ENCODE assay signal across 8 mouse cellular contexts in the genomic region with DNA sequence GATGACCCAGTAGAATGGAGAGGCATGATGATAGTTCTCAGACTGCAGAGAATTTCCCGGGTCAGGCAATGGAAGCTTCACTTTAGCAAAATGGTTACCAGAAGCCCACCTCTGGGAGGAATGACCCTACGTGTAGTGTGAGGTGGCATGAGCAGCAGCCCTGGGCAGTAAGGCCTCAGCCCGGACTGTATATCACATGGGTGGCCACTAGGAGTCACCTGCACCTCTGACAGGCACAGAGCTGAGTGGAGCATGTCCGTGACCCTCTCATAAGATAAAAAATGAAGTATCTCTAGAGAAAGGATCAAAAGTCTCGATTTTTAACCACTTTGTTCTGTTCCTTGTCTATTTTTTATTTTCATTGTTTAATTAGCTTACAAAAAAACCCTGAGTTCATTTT. TPM values are rescaled to one million over a fixed set of nuclear protein-coding genes. Genes with fewer than 3 reads are reported as not detected.
DNase-seq lines count a peak whose midpoint lies in the region; ATAC-seq and TF ChIP-seq lines count a peak whose summit lies in the region.

No protein-coding gene starts in this region.

- no peaks in the 10 kb centered on the region for H3K9me3 ChIP-seq in hindbrain, postnatal 0 days (ENCODE audit: low read length)
- H3K9me3 ChIP-seq in hindbrain, embryonic 14.5 days (ENCODE audit: control insufficient read depth, low read length): no peaks in the 10 kb centered on the region

- H3K27ac ChIP-seq in hindbrain, postnatal 0 days: no peak overlapping the region
- no peak overlapping the region for H3K27ac ChIP-seq in hindbrain, embryonic 14.5 days
- no peak overlapping the region for H3K27ac ChIP-seq in bone marrow, adult 2 months (ENCODE audit: control insufficient read depth, insufficient read depth, low read depth, low read length, poor library complexity)

- peak; percentile 54 for TF ChIP-seq CTCF in hindbrain, postnatal 0 days (IDR thresholded peaks at IDR 0.05; ENCODE audit: low read depth)
- TF ChIP-seq CTCF in bone marrow, adult 2 months (IDR thresholded peaks at IDR 0.05; ENCODE audit: control insufficient read depth, insufficient read depth, low read length): peak; percentile 48

- no peaks in the 10 kb centered on the region for H3K4me1 ChIP-seq in hindbrain, postnatal 0 days (ENCODE audit: insufficient read depth, low read length)
- H3K4me1 ChIP-seq in hindbrain, embryonic 14.5 days (replicated peaks; ENCODE audit: control insufficient read depth, insufficient read depth, low read length): no peaks in the 10 kb centered on the region
- H3K4me1 ChIP-seq in bone marrow, adult 2 months (ENCODE audit: control insufficient read depth, insufficient read depth, low read length): peaks cover 2% of the 10 kb centered on the region

- no peaks in the 10 kb centered on the region for H3K36me3 ChIP-seq in hindbrain, postnatal 0 days (ENCODE audit: insufficient read depth, low read length)
- H3K36me3 ChIP-seq in hindbrain, embryonic 14.5 days (replicated peaks; ENCODE audit: control insufficient read depth, insufficient read depth): no peaks in the 10 kb centered on the region

- no peak overlapping the region for H3K4me3 ChIP-seq in hindbrain, postnatal 0 days (ENCODE audit: low read length)
- H3K4me3 ChIP-seq in hindbrain, embryonic 14.5 days (replicated peaks; ENCODE audit: low read length): no peak overlapping the region
- no peak overlapping the region for H3K4me3 ChIP-seq in bone marrow, adult 2 months (replicated peaks; ENCODE audit: control insufficient read depth, low read depth, low read length)

- no peak overlapping the region for H3K9ac ChIP-seq in hindbrain, postnatal 0 days (replicated peaks; ENCODE audit: low read length)
- no peak overlapping the region for H3K9ac ChIP-seq in hindbrain, embryonic 14.5 days

- H3K4me2 ChIP-seq in hindbrain, postnatal 0 days (ENCODE audit: low read depth, low read length): no peak overlapping the region
- H3K4me2 ChIP-seq in hindbrain, embryonic 14.5 days (replicated peaks): no peak overlapping the region

- TF ChIP-seq POLR2A in bone marrow, adult 2 months (IDR thresholded peaks at IDR 0.05; ENCODE audit: borderline replicate concordance, control insufficient read depth, low read depth, low read length): no peak

- ATAC-seq in hindbrain, postnatal 0 days: no peak
- no peak for ATAC-seq in hindbrain, embryonic 14.5 days (ENCODE audit: low FRiP score)

- H3K27me3 ChIP-seq in hindbrain, postnatal 0 days (ENCODE audit: insufficient read depth, low read length): no peaks in the 10 kb centered on the region
- H3K27me3 ChIP-seq in hindbrain, embryonic 14.5 days (ENCODE audit: control insufficient read depth, insufficient read depth, low read length): no peaks in the 10 kb centered on the region

- no peak for DNase-seq in hindbrain, postnatal 0 days (ENCODE audit: low spot score)
- DNase-seq in hindbrain, embryonic 14.5 days (ENCODE audit: low spot score): no peak
- peak; percentile 14 for DNase-seq in ES-CJ7 (ENCODE audit: low read depth, low spot score)
- peak; percentile 6 for DNase-seq in lung, postnatal 14 days
- DNase-seq in c-Kit-positive CD71-positive TER-119-positive erythroid progenitor cells, embryonic 14.5 days (ENCODE audit: low spot score): no peak
- no peak for DNase-seq in natural killer cell, adult 2 months (ENCODE audit: low spot score in 2 of 2)
- no peak for DNase-seq in heart, adult 8-10 months (ENCODE audit: low spot score)

- WGBS in hindbrain, postnatal 0 days: 41% methylated on average over 5 of the region's 5 CpGs
- WGBS in hindbrain, embryonic 14.5 days: 51% methylated on average over 5 of the region's 5 CpGs
- WGBS in bone marrow, adult 2 months: 45% methylated on average over 5 of the region's 5 CpGs

RNA-seq across cellular contexts. Expression of a gene that starts 14.4 kb away (rescaled TPM):
- not detected in 2 replicates for total RNA-seq in hindbrain, postnatal 0 days (2014; rRNA removed)
- not detected in 2 replicates for polyA plus RNA-seq in hindbrain, postnatal 0 days (2015; fragmentation: Nextera tagmentation; extraction: Ambion mirVana)
- 0.17 TPM in 1 of 2 replicates, not detected in the other for polyA plus RNA-seq in hindbrain, embryonic 14.5 days (2014; fragmentation: Nextera tagmentation; extraction: Ambion mirVana)
- 1.8 TPM in 1 of 2 replicates, not detected in the other for polyA plus RNA-seq in bone marrow, adult 2 months (2011; ENCODE audit: insufficient read depth, insufficient read length, low replicate concordance, missing spikeins)
- total RNA-seq in heart, adult 8-10 months (2022): not detected

RNA-seq across cellular contexts. Expression of a gene that starts 27.7 kb away (rescaled TPM):
- total RNA-seq in hindbrain, postnatal 0 days (2014; rRNA removed): 13.5 and 25.6 TPM in 2 replicates
- polyA plus RNA-seq in hindbrain, postnatal 0 days (2015; fragmentation: Nextera tagmentation; extraction: Ambion mirVana): 43.1 and 45.1 TPM in 2 replicates
- 34.5 and 34.6 TPM in 2 replicates for polyA plus RNA-seq in hindbrain, embryonic 14.5 days (2014; fragmentation: Nextera tagmentation; extraction: Ambion mirVana)
- polyA plus RNA-seq in bone marrow, adult 2 months (2011; ENCODE audit: insufficient read depth, insufficient read length, low replicate concordance, missing spikeins): 14.6 and 19.1 TPM in 2 replicates
- total RNA-seq in heart, adult 8-10 months (2022): 10 to 100 TPM; 21.7 to 30.7 (median 25.6) TPM

Comparison
In these comparisons a context has a peak if more than half of its experiments do, and no peak if none do; other contexts are left out.
1. DNase-seq: peak in ES-CJ7 (single experiment) and lung, postnatal 14 days (single experiment); none in hindbrain, postnatal 0 days (single experiment), hindbrain, embryonic 14.5 days (single experiment), c-Kit-positive CD71-positive TER-119-positive erythroid progenitor cells, embryonic 14.5 days (single experiment), natural killer cell, adult 2 months (0 of 2) and heart, adult 8-10 months (single experiment).